Mouse (Mus musculus) stomach, embryonic 16.5 days (tissue): ENCODE results near the gene Ccnk. TPM values are rescaled to one million over a fixed set of nuclear protein-coding genes. Genes with fewer than 3 reads are reported as not detected.

ENCODE experiments used
- ATAC-seq: fragments of 200-750 bp; cut with Nextera tagmentation; 2 replicates; pipeline ENCODE4 v1.8.0; 2017; ENCODE audit warnings: moderate number of reproducible peaks, moderate TSS enrichment; ENCODE audit not compliant: insufficient read depth, low FRiP score
- H3K27ac ChIP-seq: fragments of 300-500 bp; sonication (generic); 2 replicates; pipeline ENCODE4 v1.5.1; 2014; ENCODE audit warnings: low read length
- H3K27me3 ChIP-seq: fragments of 300-500 bp; sonication (generic); 2 replicates; pipeline ENCODE4 v1.6.1; 2014; ENCODE audit warnings: low read length, control low read depth, mixed read lengths; ENCODE audit not compliant: control insufficient read depth, insufficient read depth
- H3K36me3 ChIP-seq: fragments of 300-500 bp; sonication (generic); 2 replicates; pipeline ENCODE4 v1.6.1; 2014; ENCODE audit warnings: low read length; ENCODE audit not compliant: control insufficient read depth, insufficient read depth
- H3K4me1 ChIP-seq: fragments of 300-500 bp; sonication (generic); 2 replicates; pipeline ENCODE4 v1.6.1; 2014; ENCODE audit warnings: low read length, control low read depth, mixed read lengths; ENCODE audit not compliant: control insufficient read depth, insufficient read depth
- H3K4me2 ChIP-seq: fragments of 300-500 bp; sonication (generic); 2 replicates; pipeline ENCODE4 v1.6.1; 2014; ENCODE audit warnings: low read depth, low read length, mixed read lengths
- H3K4me3 ChIP-seq: fragments of 300-500 bp; sonication (generic); replicated peaks from 2 replicates; pipeline ENCODE4 v1.5.1; 2014; ENCODE audit warnings: mild to moderate bottlenecking, low read length
- H3K9ac ChIP-seq: fragments of 300-500 bp; sonication (generic); 2 replicates; pipeline ENCODE4 v1.6.1; 2014; ENCODE audit warnings: low read length
- H3K9me3 ChIP-seq: fragments of 300-500 bp; sonication (generic); replicated peaks from 2 replicates; pipeline ENCODE4 v1.6.1; 2016; ENCODE audit warnings: low read length, control low read depth; ENCODE audit not compliant: control insufficient read depth
- WGBS: fragments of 180-500 bp; shearing (Covaris S2); extraction: QIAGEN DNeasy Blood & Tissue Kit; methylation state at CpG from one replicate; pipeline ENCODE4 v1.1.7; 2014; 5-methylcytosine and 5-hydroxymethylcytosine counted together
- polyA plus RNA-seq: library from polyadenylated mRNA; unstranded; fragments of >200 nt; fragmentation: Nextera tagmentation; extraction: Ambion mirVana; gene quantifications from 2 replicates; pipeline ENCODE4 v1.2.1, GENCODE M21; 2015

Gene Ccnk
- polyA plus RNA-seq, 1 experiment from 2014 or later = 2.5 TPM

- Histone ChIP-seq H3K36me3 (peaks cover 23% of the 10 kb centered on the region), H3K9ac (no peak overlapping the region), H3K4me1 (0 out of 2 replicates have a peak, but pooled peaks cover 6% of the 10 kb centered on the region), H3K27me3 (no peaks in the 10 kb centered on the region), H3K4me2 (no peak overlapping the region), H3K9me3 (no peaks in the 10 kb centered on the region), H3K27ac (no peak overlapping the region), H3K4me3 (no peak overlapping the region)
- no peak; the same call in 1 of the 2 replicates for ATAC-seq
- 70% methylated on average over 12 of the region's 12 CpGs for WGBS
These were observed 25.6 kb downstream of the Ccnk start for GRCm38 (mm10) chr12:108204978-108205377.

GRCm38 (mm10) chr12:108206641-108207040 lies 27.3 kb downstream of the Ccnk start:
- no peak overlapping the region for H3K9ac ChIP-seq

GRCm38 (mm10) chr12:108208216-108208615 lies 28.8 kb downstream of the Ccnk start:
- no peak overlapping the region for H3K9ac ChIP-seq
- H3K4me3 ChIP-seq = no peak overlapping the region
- no peak overlapping the region for H3K4me2 ChIP-seq
- H3K27me3 ChIP-seq = no peaks in the 10 kb centered on the region
- WGBS = 89% methylated on average over 9 of the region's 9 CpGs
- H3K36me3 ChIP-seq = peaks cover 16% of the 10 kb centered on the region
- no peaks in the 10 kb centered on the region for H3K9me3 ChIP-seq
- no peak overlapping the region for H3K27ac ChIP-seq
- peaks cover 12% of the 10 kb centered on the region for H3K4me1 ChIP-seq
- ATAC-seq = no peak

More at GRCm38 (mm10) chr12:108206641-108207040, 27.3 kb downstream of the Ccnk start:
- no peak overlapping the region for H3K4me3 ChIP-seq
- H3K9me3 ChIP-seq = no peaks in the 10 kb centered on the region
- peak; percentile 51; the same call in 1 of the 2 replicates for ATAC-seq
- peaks cover 6% of the 10 kb centered on the region; the same call in 1 of the 2 replicates for H3K4me1 ChIP-seq
- H3K36me3 ChIP-seq = peaks cover 19% of the 10 kb centered on the region
- H3K4me2 ChIP-seq = no peak overlapping the region
- no peak overlapping the region for H3K27ac ChIP-seq
- H3K27me3 ChIP-seq = no peaks in the 10 kb centered on the region
- WGBS = 10% methylated on average over 5 of the region's 5 CpGs

- WGBS = 31% methylated on average over 13 of the region's 13 CpGs
- Histone ChIP-seq H3K27ac (no peak overlapping the region), H3K9ac (0 out of 2 replicates have a peak overlapping the region, but pooled peaks have one; percentile 22), H3K9me3 (no peaks in the 10 kb centered on the region), H3K4me1 (peaks cover 17% of the 10 kb centered on the region), H3K4me3 (no peak overlapping the region), H3K27me3 (no peaks in the 10 kb centered on the region), H3K4me2 (no peak overlapping the region), H3K36me3 (peaks cover 15% of the 10 kb centered on the region)
- ATAC-seq = no peak; the same call in 1 of the 2 replicates
These were observed 29.5 kb downstream of the Ccnk start for GRCm38 (mm10) chr12:108208726-108209438.

- no peak overlapping the region for H3K9ac ChIP-seq
- ATAC-seq = no peak
- 89% methylated on average over 15 of the region's 15 CpGs for WGBS
These were observed 31.2 kb downstream of the Ccnk start for GRCm38 (mm10) chr12:108210623-108211022.

GRCm38 (mm10) chr12:108212071-108212470 lies 32.7 kb downstream of the Ccnk start:
- Histone ChIP-seq H3K27ac (no peak overlapping the region), H3K4me1 (peaks cover 25% of the 10 kb centered on the region), H3K9me3 (no peaks in the 10 kb centered on the region), H3K27me3 (no peaks in the 10 kb centered on the region), H3K4me3 (no peak overlapping the region), H3K9ac (no peak overlapping the region), H3K4me2 (no peak overlapping the region), H3K36me3 (no peaks in the 10 kb centered on the region)
- no peak for ATAC-seq
- WGBS = 32% methylated on average over 5 of the region's 5 CpGs

More at GRCm38 (mm10) chr12:108210623-108211022, 31.2 kb downstream of the Ccnk start:
- peaks cover 25% of the 10 kb centered on the region for H3K4me1 ChIP-seq
- peaks cover 6% of the 10 kb centered on the region; the same call in 1 of the 2 replicates for H3K36me3 ChIP-seq
- no peak overlapping the region for H3K27ac ChIP-seq
- no peaks in the 10 kb centered on the region for H3K9me3 ChIP-seq
- H3K4me2 ChIP-seq = no peak overlapping the region
- no peaks in the 10 kb centered on the region for H3K27me3 ChIP-seq
- H3K4me3 ChIP-seq = no peak overlapping the region

- Histone ChIP-seq H3K4me1 (peaks cover 25% of the 10 kb centered on the region), H3K36me3 (no peaks in the 10 kb centered on the region), H3K27me3 (no peaks in the 10 kb centered on the region), H3K9ac (no peak overlapping the region), H3K4me3 (no peak overlapping the region), H3K9me3 (no peaks in the 10 kb centered on the region), H3K27ac (no peak overlapping the region), H3K4me2 (no peak overlapping the region)
- no peak for ATAC-seq
- WGBS = 78% methylated on average over 6 of the region's 6 CpGs
These were observed 33.1 kb downstream of the Ccnk start for GRCm38 (mm10) chr12:108212476-108212875.

GRCm38 (mm10) chr12:108213090-108214041 lies 34.0 kb downstream of the Ccnk start:
- Histone ChIP-seq H3K4me2 (no peak overlapping the region), H3K4me3 (no peak overlapping the region), H3K36me3 (no peaks in the 10 kb centered on the region), H3K27me3 (no peaks in the 10 kb centered on the region), H3K9ac (no peak overlapping the region), H3K4me1 (peaks cover 28% of the 10 kb centered on the region), H3K27ac (no peak overlapping the region), H3K9me3 (no peaks in the 10 kb centered on the region)
- no peak for ATAC-seq
- 45% methylated on average over 18 of the region's 18 CpGs for WGBS

GRCm38 (mm10) chr12:108215090-108215489 lies 35.7 kb downstream of the Ccnk start:
- Histone ChIP-seq H3K9ac (no peak overlapping the region), H3K27me3 (no peaks in the 10 kb centered on the region), H3K4me3 (no peak overlapping the region), H3K4me1 (peaks cover 39% of the 10 kb centered on the region), H3K9me3 (no peaks in the 10 kb centered on the region), H3K4me2 (no peak overlapping the region), H3K36me3 (no peaks in the 10 kb centered on the region), H3K27ac (no peak overlapping the region)
- no peak for ATAC-seq
- 34% methylated on average over 8 of the region's 8 CpGs for WGBS
